Mouse (Mus musculus) mammary gland, adult 2 months (tissue): ENCODE measurements around the gene Eif3k. TPM values are rescaled to one million over a fixed set of nuclear protein-coding genes. Genes with fewer than 3 reads are reported as not detected.

Source experiments
- polyA plus RNA-seq: library from polyadenylated mRNA; depleted of rRNA; stranded (reverse); fragments of >200 nt; gene quantifications from 2 replicates; pipeline ENCODE4 v1.2.3, GENCODE M21; 2012; ENCODE audit warnings: low replicate concordance; rRNA removed

Gene Eif3k
- 210 and 305 TPM in 2 replicates for polyA plus RNA-seq

DNA sequence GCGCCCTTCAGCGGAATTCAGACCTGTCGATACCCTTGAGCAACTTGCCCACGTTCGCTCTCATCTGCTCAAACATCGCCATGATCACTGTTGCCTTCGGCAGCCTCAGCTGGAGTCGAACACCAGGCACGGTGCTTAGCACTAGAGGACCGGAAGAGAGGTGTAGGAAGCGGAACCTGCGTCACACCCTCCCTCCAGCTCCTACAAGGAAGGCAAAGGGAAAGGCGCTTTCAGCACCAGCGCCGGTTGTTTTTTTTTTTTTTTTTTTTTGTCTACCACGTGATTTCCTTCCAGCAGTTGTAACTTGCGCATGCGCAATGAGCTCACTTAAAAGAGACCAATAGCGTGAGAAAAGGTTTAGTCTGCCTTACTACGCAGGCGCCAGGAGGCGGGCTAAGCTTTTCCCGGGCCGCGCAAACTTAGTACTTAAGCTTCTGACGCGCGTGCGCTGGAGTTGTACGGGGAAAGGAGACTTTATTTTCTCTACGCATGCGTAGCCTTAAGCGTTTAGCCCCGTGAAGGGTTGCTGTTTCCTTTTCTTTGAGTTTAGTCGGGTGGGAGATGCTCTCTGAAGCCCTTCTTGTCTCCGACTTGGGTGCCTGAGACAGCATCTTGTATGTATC lies at the start of gene Eif3k, which contains the start of gene Map4k1:
Gene Eif3k (minus strand): TSS at position 214 of the 623 bp plus-strand sequence.
Gene Map4k1 (plus strand): TSS at position 400 of the 623 bp plus-strand sequence.

GRCm38 (mm10) chr7:28961927-28962670 lies 19.6 kb downstream of the Eif3k start, which contains the start of gene Actn4:
Gene Actn4, minus strand, starts transcription at chr7:28962340.

Other genes starting within 250 kb of the Eif3k start
- 47.7 and 130 TPM in 2 replicates for gene Mrps12, start 240.0 kb downstream of the Eif3k start, polyA plus RNA-seq
- 25.3 and 32.9 TPM in 2 replicates for gene Sars2, start 239.9 kb downstream of the Eif3k start, polyA plus RNA-seq
- gene Ccer2, start 225.7 kb downstream of the Eif3k start, polyA plus RNA-seq: not detected in 2 replicates
- gene Sirt2, start 215.1 kb downstream of the Eif3k start, polyA plus RNA-seq: 79.4 and 91.0 TPM in 2 replicates
- 34.4 and 86.5 TPM in 2 replicates for gene Nfkbib, start 214.4 kb downstream of the Eif3k start, polyA plus RNA-seq
- gene Rinl, start 192.9 kb downstream of the Eif3k start, polyA plus RNA-seq: 17.7 and 28.4 TPM in 2 replicates
- 175 and 340 TPM in 2 replicates for gene Hnrnpl, start 173.3 kb downstream of the Eif3k start, polyA plus RNA-seq
- 446 and 756 TPM in 2 replicates for gene Ech1, start 156.6 kb downstream of the Eif3k start, polyA plus RNA-seq
- gene Lgals4, start 148.0 kb downstream of the Eif3k start, polyA plus RNA-seq: 26.0 and 45.3 TPM in 2 replicates
- 41.0 and 66.0 TPM in 2 replicates for gene Lgals7, start 118.0 kb downstream of the Eif3k start, polyA plus RNA-seq
- gene Capn12, start 100.4 kb downstream of the Eif3k start, polyA plus RNA-seq: 0.96 and 1.6 TPM in 2 replicates
- gene Actn4, start 19.5 kb downstream of the Eif3k start, polyA plus RNA-seq: 254 and 325 TPM in 2 replicates
- gene Map4k1, start 186 bp upstream of the Eif3k start, polyA plus RNA-seq: 39.4 and 98.8 TPM in 2 replicates
- gene Ryr1, start 143.3 kb upstream of the Eif3k start, polyA plus RNA-seq: 0.22 and 113 TPM in 2 replicates
- gene Rasgrp4, start 153.0 kb upstream of the Eif3k start, polyA plus RNA-seq: 25.0 and 28.6 TPM in 2 replicates
- gene Fam98c, start 174.4 kb upstream of the Eif3k start, polyA plus RNA-seq: 36.1 and 55.5 TPM in 2 replicates
- 0.88 and 3.1 TPM in 2 replicates for gene Ggn, start 188.3 kb upstream of the Eif3k start, polyA plus RNA-seq
- gene Spred3, start 188.5 kb upstream of the Eif3k start, polyA plus RNA-seq: 9.3 and 9.6 TPM in 2 replicates
- 153 and 255 TPM in 2 replicates for gene Psmd8, start 198.8 kb upstream of the Eif3k start, polyA plus RNA-seq
- gene Catsperg1, start 232.2 kb upstream of the Eif3k start, polyA plus RNA-seq: 2.6 and 6.7 TPM in 2 replicates